Mouse (Mus musculus): ENCODE data around the gene Dars.
A peak's percentile ranks its signal among the peaks of the same experiment; 100 is the strongest.

The Dars gene

DNA sequence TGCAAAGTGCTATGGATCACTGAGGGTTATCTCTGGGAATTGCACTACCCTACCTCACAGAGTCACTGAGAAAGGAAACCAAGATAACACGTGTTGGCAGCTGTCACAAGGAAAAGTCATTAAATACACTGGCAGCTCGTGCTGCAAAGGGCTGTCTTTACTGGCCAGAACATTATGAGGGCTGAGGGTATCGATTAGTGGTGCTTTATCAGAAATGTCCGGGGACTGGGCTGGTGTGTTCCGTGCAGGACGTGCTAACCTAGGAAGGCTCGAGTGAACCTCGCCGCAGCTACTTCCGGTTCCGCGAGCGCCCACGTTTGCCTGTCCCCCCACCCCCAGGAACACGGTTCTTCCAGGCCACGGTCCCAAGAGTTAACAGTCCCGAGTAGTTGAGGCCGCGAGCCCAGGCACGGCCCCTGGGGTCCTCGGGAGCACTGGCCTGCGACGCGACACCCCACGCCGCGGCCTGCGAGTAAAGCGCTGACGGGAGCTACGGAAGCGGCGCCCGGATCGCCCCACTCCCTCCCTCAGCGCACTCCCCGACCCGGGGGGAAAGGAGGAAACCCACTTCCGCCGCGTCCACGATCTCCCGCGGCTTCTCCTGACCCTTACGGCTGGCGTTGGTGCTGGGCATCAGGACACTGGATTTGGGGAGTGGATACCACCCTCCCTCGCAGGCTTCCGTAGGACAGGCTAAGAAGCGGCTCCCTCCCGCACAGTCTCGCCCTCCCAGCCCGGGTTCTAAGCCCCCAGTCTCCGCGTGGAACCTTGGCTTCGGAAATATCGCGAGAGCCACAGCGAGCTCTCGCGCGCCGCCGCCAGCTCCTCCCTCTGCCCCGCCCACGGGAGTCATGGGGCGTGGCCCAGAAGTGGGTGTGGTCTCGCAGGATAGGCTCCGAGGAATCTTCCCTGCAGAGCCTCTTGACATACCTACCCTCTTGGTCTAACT lies at the start of gene Dars:
TSS of gene Dars (minus strand) at position 785 of the 949 bp plus-strand sequence.
- peak; percentile 96 for DNase-seq

DNA sequence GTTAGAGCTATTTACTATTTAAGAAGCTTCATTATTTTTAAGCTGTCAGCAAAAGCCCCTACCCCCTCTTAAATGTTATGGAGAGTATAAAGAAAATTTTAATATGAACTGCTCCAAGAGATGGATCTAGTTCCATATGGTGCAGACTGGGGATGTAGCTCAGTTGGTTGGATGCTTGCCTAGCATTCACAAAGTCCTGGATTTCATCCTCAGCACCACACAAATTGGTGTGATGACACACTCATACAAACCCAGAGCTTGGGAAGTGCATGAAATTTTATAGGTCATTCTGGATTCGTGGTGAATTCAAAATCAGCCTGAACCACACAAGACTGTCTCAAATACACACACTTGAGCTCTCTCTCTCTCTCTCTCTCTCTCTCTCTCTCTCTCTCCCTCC lies 49.7 kb upstream of the Dars start:
- no peak for DNase-seq

DNA sequence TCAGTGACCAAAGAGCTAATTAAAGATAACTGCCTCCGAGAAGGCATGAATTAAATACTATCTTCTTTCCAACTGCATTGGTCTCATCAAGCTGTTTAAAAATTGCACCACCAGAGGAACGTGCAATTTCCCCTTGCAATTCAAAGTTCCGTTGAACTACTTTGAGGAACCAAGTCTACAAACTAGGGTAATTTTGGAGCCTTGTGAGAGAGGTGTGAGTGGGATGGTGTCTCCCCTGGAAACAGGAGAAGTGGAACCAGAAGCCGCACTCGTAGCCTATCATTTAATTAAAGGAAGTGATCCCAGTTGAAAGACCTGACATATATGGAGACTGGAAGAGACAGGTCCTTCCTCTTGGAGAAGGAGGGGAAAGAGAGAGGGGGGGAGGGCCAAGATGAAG lies 46.3 kb upstream of the Dars start:
- no peak for DNase-seq

DNA sequence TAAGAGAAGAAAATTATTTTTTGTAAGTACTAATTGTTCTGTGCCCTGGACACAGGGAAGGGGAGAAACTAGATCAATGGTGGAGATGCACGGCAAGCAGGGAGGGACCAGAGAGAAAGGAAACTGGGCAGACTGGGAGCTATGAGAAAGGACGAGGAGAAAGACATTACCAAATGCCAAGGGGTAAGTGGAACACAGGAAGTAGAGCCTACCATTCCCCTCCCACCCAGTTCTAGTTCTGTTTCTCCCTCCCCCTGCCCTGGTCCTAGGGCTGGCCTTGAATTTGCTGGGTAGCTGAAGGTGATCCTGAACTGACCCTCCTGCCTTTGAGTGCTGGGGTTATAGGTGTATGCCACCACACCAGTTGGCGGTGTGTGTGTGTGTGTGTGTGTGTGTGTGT lies 45.2 kb upstream of the Dars start:
- no peak for DNase-seq

DNA sequence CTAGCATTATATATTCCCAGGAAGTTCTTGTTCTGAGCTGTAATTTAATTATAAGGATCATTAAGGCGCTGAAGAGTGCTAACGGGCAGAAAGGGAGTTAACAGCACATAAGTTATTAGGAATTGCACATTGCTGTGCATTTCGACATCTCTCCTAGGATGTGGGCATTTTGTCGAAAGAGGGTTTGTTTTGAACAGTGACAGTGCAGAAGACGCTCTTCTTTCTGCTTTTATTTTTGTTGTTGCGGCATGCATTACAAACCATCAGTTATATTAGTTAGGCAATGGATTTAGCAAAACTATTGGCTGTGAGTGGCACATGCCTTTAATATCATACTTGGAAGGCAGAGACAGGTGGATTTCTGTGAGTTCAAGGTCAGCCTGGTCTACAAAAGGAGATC lies 43.6 kb upstream of the Dars start:
- DNase-seq: no peak

DNA sequence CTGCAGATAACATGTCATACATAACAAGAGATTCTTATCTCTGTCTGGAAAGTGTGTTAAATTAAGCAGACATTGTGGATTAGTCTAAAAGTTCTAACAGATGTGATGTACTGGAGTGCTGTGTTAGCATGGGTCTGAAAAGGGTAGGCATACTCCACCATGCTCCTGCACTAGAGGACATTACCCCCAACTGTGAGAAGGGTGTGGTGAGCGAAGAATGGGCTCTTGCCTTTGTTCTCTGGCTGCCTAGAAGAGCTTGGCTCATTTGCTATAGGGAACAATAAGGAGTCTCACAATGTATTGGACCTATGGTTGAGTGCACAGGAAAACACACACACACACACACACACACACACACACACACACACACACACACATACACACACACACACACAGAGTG lies 42.3 kb upstream of the Dars start:
- DNase-seq: no peak

DNA sequence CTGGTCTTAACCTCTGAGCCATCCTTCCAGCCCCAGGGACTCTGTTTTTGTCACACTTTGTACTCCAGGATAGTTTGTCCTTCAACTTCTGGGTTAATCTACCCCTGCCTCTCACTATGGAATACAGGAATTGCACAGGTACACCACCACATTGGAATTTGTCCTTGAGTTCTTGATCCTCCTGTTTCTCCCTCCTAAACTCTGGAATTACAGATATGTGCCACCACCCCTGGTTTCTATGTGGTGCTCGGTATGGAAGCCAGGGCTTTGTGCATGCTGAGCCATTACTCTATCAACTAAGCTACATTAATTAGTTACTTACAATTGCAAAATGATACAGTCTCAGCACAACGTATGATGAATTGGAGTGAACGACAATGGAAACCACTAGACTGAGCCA lies 41.8 kb upstream of the Dars start:
- no peak for DNase-seq

DNA sequence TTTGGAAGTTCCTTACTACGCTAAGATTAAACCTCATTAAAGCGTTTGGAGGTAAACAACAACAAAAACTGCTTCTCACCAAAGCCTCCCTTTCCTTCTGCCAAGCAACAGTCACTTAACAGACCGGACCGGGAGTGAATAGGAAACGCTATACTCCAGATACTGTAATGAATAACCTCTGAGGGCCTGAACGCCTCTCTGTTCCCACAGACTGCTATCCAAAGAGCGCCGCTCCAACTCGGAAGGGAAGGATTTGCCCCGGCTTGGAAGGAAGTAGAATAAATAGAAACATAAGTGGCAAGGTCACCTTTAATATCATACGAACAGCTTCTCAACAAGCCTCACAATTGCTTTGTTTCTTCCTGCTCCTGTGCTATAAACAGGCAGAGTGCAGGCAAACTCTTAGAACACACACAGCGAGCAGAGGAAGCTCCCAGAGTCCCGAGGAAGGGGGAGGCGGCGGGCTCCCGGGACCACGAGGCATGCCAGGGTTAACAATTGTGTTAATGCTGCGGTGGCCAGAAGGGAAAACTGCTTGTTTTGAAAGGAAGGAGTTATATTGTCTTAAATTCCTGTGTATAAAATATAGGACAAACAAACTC lies 39.8 kb upstream of the Dars start:
- DNase-seq: peak; percentile 28

DNA sequence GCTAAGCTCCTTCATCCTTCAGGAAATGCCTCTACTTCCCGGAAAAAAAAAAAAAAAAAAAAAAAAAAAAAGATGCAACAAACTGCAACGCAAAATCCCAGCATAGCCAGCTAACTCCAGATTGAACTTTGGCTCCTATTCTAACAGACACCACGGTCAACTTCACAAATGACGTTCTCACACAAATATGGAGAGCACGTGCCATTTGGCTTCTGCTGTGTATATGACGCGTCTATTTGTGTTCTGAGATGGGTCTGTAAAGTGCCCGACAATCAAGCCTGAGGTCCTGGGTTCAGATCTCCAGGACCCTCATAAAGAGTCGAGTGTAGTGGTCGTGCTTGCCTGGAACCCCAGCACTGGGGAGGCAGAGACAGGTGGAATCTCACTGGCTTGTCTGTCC lies 39.1 kb upstream of the Dars start:
- DNase-seq: peak; percentile 7

DNA sequence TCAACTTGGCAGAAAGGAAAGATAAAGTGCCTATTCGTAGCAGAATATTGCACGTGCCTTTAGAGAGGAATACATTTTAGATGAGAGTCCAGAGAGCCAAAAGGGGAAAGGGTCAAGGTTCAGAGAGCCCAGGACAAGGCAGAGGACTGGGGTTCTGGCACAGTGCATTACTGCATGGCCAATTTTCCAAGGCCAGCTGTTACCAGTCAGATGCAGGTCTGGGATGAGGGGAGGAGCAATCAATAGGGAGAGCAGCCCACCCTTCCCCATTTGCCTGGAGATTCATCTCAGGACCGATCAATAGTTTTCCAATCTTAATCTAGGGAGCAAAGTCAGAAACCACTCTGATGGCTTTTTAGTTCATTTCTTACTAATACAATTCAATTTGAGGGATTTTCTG lies 35.0 kb upstream of the Dars start:
- no peak for DNase-seq

DNA sequence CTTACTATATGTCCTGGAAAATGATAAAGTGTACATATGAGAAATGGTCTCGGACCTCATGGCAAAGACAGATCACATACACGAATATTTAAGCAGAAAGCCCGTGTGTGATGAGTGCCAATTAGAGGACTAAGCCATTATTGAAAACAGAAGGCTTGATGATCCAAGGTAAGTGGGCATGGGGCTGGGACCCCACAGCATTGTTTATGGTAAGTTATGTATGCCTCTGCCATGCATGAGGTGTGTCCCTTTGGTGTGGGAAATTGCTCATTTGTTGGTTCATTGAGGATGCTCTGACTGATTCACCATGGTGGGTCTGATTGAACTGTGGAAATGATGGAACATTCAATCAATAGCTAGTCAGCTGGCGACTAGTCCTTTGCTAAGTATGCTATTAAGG lies 34.0 kb upstream of the Dars start:
- no peak for DNase-seq

DNA sequence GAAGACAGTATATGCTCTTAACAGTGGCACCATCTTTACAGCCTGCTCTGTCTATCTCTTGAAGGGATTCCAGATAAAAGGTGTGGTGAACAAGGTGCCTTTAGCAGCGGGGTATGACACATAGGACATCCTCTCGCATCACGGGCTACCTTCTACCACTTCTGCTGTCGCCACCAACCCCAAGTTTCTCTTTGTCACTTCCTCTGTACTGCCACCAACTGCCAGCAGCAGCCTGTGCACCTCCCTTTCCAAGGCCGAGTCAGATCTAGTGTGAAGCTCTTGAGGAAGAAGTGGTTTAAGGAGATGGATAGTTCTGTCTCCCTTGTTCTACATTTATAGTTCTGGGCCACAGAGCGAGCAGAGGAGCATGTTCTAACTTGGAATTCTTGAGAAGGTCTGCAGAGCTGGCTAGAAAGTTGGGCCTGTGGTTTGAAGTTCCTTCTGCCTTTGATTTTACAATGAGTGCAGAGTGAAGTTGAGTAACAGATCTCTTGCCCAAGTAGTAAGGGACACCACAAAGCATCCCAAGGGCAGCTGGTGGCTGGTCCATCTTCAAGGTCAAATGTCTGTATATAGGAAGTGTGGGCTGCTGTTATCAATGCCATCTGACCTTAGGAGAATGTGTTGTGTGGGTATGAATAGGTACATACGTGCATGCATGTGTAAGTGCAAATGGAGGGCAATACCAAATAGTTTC lies 30.2 kb upstream of the Dars start:
- DNase-seq: no peak

DNA sequence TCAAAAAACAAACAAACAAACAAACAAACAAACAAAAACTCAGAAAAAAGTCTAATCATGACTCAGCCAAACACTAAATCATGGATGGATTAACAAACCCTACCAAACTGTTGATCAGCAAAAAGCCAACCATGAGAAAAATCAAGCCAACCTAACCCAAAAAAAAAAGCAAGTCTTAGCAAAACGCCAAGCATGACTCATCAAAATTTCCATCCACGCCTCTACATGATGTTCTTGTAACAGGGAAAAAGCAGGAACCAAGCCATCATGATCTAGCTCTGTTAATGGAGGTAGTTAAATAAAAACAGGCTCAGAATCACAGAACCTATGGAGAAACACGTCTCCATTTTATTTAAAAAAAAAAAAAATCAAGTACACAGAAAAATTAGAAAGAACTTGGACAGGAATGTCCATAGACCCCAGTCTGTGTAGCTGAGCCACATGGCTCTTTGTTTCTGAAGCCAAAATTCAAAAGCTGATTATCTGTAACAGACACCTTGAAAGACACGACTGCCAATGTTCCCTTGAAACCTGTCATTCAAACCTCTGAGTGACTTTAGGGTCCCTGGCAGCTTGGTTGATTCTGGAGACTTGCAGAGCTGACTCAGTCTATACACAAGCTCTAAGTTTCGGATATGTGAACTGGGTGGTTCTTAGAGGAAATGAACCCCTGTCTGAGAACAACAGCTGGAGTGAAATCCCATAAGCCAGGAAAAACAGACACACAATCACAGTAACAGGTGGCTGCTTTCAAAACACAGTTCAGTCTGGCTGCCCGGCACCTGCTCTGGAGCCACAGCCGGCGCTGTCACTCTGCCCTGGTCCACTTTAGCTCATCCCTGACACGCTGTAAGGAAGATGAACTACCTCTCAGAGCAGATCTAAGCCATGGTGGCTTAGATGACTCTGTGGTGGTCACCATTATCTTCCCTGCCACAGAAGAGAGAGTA lies 27.0 kb upstream of the Dars start:
- DNase-seq: no peak

DNA sequence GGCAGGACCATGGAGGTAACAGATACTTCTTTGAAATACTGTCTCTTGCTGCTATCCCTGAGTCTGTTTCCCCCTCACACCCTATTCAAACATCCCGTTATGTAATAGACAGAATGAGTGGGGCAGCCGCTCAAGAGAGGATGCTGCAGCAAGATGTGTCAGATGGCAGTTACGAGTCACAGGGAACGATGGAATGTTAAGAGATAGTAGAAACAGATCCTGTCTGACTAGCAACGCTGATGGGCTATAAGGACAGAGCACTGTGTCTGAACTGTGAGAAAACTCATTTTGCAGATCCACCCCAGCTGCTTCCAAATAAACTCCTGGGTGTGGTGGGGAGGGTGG lies 23.9 kb upstream of the Dars start:
- no peak for DNase-seq

DNA sequence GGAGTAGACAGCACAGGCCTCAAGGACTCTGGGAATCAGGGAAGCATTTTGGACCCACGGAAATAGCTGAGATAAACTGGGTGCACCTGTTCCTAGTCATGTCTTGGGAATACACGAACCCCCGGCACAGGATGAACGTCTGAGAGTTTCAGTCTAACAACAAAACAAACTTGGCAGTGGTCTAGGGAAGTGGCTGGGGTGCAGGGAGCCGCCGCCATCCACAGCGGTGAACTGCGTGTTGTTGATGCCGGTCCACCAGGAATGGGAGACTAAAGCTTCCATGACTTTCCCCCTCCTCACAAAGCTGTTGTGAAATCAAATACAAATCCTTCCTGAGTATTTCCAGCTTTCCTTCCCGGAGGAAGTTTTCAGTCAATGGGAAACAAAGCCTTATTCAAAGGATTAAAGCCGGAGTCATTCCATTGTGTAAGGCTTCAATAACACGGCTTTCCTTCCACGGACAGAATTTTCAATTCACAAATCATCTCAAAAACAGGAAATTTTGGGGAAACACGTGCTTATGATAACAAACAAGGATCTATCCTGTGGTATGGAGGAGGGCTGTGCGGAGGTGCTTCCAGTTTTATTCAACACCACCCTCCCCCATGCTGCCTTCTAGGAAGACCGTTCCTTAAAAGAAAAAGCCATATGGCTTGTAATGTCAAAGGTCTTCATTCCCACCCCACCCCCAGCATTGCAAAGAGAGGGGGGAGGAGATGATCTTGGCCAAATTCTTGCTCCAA lies 23.4 kb upstream of the Dars start:
- DNase-seq: no peak

DNA sequence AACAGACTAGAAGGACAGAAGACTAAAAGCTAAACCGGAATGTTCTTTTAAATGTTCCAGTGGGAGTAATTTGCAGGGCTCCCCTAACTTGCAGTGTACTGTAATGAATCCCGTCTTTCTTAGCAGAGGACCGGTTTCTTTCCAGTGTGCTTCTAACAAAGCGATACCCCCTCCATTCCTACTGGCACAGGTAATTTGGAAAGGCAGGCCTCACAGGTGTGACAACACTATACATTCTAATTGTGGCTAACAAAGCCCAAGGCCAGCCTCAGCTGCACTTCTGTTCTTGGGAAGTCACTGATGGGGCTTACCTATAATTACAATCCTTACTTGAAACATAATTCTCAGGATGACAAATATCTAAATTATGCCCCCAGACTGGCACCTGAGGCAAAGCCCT lies 22.4 kb upstream of the Dars start:
- DNase-seq: no peak

DNA sequence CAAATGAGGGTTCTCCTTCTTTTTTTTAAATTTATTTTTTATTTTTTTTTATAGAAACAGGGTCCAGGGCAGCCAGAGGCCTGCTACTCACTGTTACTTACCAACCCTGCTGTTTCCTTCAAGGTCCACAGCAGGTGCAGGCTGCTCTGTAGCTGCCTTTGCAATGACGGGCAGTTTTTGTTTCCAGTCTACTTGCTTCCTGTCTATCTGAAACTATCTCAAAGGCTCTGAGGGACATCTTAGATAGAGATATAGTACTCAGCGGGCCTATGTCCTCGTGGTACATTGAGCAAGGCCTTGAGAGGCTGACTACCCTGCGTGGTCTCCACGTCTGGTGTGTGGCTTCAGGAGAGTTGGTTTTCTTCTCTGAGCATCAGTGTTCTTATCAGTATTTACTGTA lies 21.4 kb upstream of the Dars start:
- no peak for DNase-seq

DNA sequence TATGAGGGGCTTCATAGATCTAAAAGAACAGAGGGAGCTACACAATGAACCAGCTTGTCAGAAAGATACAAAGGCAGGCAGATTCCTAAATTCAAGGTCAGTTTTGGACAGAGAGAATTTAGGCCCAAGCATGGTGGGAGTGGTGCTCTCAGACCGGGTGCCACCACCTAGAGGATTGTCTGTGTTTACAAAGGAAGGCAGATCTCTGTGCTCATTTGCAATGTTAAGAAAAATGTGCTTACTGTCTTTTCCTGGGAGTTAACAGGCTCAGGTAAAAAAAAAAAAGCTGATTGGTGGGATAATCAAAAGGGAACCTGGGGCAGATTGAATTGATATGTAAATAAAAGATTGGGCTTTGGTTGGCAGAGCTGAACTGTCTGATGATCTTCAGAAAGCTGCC lies 20.1 kb upstream of the Dars start:
- DNase-seq: no peak

DNA sequence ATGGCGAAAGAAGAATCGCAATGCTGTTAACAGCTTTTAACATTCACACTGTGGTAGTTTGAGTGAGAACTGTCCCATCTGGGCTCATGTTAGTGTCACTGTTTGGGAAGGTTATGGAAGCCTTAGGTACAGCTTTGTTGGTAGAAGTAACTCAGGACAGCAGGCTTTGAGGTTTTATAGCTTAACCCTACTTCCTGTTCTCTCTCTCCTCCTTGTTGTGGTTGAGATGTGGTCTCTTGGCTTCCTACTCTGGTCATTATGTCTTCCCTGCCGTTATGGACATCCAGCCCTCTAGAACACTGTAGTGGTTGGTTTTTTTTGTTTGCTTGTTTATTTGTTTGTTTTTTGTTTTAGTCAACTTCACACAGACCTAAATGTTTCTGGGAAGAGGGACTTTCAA lies 18.8 kb upstream of the Dars start:
- DNase-seq: no peak

DNA sequence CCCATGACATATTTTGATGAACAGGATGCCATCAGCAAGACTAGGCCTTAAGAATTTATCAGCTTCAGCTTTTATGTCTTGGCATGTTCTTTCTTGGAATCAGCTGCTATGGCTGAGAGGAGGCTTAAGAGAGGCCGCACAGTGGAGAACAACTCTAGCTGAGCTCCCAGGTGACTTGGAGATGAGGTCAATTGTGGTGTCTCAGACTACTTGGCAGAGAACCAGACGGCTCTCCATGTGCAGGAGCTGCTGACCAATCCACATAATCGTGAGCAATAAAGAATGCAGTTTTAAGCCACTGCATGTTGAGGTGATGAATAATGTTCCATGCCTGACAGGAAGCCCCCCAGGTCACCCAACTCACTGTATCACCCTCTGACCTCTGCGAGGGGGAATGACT lies 18.4 kb upstream of the Dars start:
- no peak for DNase-seq

DNA sequence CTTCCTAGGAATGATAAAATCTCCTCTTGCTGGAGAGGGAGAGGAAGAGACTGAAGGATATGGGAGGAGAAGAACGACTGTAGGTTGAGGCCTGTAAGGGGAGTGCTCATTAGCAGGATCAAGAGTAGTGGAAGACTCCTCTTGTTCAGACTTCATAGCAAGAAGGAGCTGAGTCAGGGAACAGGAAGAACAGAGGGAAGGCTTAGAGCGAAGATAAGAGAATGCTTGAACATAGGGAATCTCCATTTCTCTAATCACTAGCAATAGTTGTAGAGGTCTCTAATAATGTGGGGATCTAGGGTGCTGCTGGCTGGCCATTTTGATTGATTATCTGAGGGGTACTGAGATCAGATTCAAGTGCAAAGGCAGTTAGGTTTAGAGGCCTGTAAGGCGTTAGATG lies 7.8 kb upstream of the Dars start:
- DNase-seq: no peak

DNA sequence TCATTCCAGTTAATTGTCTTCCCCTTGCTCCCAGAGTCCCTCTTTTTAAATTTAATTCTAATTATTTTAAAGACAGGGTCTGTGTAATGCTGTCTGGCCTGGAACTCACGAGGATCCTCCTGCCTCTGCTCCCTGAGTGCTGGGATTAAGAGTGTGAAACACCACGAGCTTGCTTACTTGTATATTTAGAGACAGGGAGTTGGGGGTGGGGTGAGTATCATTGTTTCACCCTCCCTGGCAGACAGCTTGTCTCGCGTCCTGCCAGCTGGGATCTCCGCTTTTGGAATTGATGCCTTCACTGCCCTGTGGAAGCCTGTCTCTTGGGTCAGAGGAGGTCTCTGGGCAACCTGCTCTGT lies 343 bp upstream of the Dars start:
- no peak for DNase-seq
